Mouse (Mus musculus): Measurements from ENCODE around the gene Zfp819.
"Not testable (repeated sequence)": the region's sequence is repeated elsewhere in the genome, so short reads cannot be mapped to it uniquely, and the experiment has no call there.

The Zfp819 gene

GRCm38 (mm10) chr7:43643046-43643652 is 36.2 kb downstream of the Zfp819 start:
- no peak for DNase-seq

- no peak for DNase-seq
Measured at GRCm38 (mm10) chr7:43652683-43653082, 45.7 kb downstream of the Zfp819 start.

GRCm38 (mm10) chr7:43654519-43654918 is 47.5 kb downstream of the Zfp819 start:
- DNase-seq, result no peak

GRCm38 (mm10) chr7:43656232-43656631 is 49.3 kb downstream of the Zfp819 start:
- no peak for DNase-seq

- DNase-seq, result no peak
Measured at GRCm38 (mm10) chr7:43660002-43660401, 53.0 kb downstream of the Zfp819 start, which contains the start of gene Siglece. TSS of gene Siglece (minus strand) at chr7:43660161.

GRCm38 (mm10) chr7:43662804-43663203 is 55.8 kb downstream of the Zfp819 start:
- no peak for DNase-seq

- not testable (repeated sequence) for DNase-seq
Measured at GRCm38 (mm10) chr7:43667221-43667620, 60.3 kb downstream of the Zfp819 start.
